Mouse (Mus musculus): ENCODE measurements at regions not wholly inside any gene's neighbourhood (a gene's known extent, or its start where the extent isn't known, plus 50 kb on each side); places are given as distances from the start of the nearest gene placed in this dataset.
A peak's percentile ranks its signal among the peaks of the same experiment; 100 is the strongest.

DNA sequence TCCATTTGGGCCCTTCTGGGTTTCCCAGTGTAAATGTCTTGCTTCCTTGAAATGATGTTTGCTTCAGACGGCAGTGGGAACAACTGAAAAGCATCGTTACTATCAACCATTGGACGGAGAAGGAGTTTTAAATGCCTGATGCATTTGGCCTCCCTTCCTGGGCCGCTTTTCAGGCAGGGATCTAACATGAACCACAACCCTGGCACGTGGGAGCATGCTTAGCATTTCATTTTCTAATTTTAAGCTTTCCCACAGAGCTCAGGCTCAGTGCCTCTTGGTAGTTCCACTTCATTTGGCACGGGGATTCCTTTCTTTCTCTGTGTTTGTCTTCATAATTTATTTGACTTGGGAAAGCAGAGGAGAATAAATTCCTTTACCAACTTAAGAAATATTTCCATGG lies 406.6 kb upstream of the Nbea start:
- H3K9me3 ChIP-seq: no peaks in the 10 kb centered on the region
- H3K36me3 ChIP-seq: no peaks in the 10 kb centered on the region
- H3K4me3 ChIP-seq (replicated peaks): no peak overlapping the region
- H3K4me2 ChIP-seq: no peak overlapping the region
- no peak overlapping the region for H3K9ac ChIP-seq (replicated peaks)
- H3K27me3 ChIP-seq: no peaks in the 10 kb centered on the region
- 83% methylated on average over 6 of the region's 6 CpGs for WGBS
- no peaks in the 10 kb centered on the region for H3K4me1 ChIP-seq (replicated peaks)
- ATAC-seq (ENCODE audit: insufficient number of reproducible peaks, insufficient read depth, low FRiP score, low TSS enrichment, low read depth): no peak
- H3K27ac ChIP-seq: no peak overlapping the region

DNA sequence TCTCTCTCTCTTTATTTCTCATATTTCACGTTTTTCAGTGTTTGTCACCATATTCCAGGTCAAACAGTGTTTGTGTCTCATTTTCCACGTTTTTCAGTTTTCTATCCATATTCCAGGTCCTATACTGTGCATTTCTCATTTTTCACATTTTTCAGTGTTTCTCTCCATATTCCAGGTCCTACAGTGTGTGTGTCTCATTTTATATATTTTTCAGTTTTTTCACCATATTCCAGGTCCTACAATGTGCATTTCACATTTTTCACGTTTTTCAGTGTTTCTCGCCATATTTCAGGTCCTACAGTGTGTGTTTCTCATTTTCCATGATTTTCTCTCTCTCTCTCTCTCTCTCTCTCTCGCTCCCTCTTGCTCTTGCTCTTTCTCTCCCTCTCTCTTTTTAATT lies 391.9 kb upstream of the Nbea start:
- 59% methylated on average over 5 of the region's 5 CpGs for WGBS
- H3K9me3 ChIP-seq: no peaks in the 10 kb centered on the region
- no peak overlapping the region for H3K27ac ChIP-seq
- H3K4me3 ChIP-seq (replicated peaks): no peak overlapping the region
- no peaks in the 10 kb centered on the region for H3K36me3 ChIP-seq
- no peaks in the 10 kb centered on the region for H3K27me3 ChIP-seq
- H3K9ac ChIP-seq (replicated peaks): no peak overlapping the region
- no peak for ATAC-seq (ENCODE audit: insufficient number of reproducible peaks, insufficient read depth, low FRiP score, low TSS enrichment, low read depth)
- no peak overlapping the region for H3K4me2 ChIP-seq
- H3K4me1 ChIP-seq (replicated peaks): no peaks in the 10 kb centered on the region; the same call in 1 of the 2 replicates

DNA sequence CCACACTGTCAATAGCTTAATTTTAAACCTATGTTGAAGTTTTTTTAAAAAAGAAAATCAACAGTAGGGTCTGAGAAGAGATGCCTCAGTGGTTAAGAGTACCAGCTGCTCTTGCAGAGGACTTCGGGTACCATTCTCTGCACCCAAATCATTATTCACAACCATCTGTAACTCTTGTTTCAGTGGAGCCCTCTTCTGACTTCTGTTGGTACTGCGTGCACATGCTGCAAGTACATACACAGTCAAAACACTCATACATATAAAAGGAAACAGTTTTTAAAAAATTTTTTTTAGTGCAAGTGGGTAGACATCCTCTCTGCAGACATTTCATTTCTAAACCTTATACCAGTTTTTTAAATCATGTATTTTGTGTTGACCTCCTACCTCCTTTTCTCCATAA lies 352.7 kb upstream of the Nbea start:
- no peak overlapping the region for H3K9ac ChIP-seq (replicated peaks)
- H3K9me3 ChIP-seq: no peaks in the 10 kb centered on the region
- no peaks in the 10 kb centered on the region for H3K36me3 ChIP-seq
- WGBS: 92% methylated on average over 2 of the region's 2 CpGs
- H3K27ac ChIP-seq: no peak overlapping the region
- no peak overlapping the region for H3K4me3 ChIP-seq (replicated peaks)
- no peak for ATAC-seq (ENCODE audit: insufficient number of reproducible peaks, insufficient read depth, low FRiP score, low TSS enrichment, low read depth)
- no peaks in the 10 kb centered on the region for H3K4me1 ChIP-seq (replicated peaks)
- no peaks in the 10 kb centered on the region for H3K27me3 ChIP-seq
- no peak overlapping the region for H3K4me2 ChIP-seq

DNA sequence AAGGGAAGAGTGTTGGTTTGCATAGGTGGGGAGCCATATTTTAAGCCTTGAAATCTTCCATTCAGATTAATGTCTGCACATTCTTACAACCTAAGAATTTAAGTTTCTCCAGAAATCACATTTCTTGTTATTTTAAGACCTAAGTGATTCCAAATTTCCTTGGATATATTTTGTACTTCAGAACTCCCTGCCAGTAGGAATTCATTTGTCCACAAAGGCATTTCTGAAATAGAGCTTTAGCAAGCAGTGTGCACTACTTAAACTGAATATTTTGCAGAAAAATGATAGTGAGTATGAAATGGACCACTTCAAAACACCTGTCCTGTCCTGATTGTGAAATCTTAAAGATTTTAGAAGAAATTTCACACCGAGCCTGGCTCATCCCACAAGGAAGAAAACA lies 320.9 kb upstream of the Nbea start:
- WGBS: 92% methylated on average over 1 of the region's 1 CpGs
- Histone ChIP-seq H3K9ac (replicated peaks) (no peak overlapping the region), H3K4me2 (no peak overlapping the region), H3K27me3 (no peaks in the 10 kb centered on the region), H3K4me1 (replicated peaks) (no peaks in the 10 kb centered on the region), H3K27ac (no peak overlapping the region), H3K9me3 (0 out of 2 replicates have a peak, but pooled peaks cover 4% of the 10 kb centered on the region), H3K36me3 (no peaks in the 10 kb centered on the region), H3K4me3 (replicated peaks) (no peak overlapping the region)
- ATAC-seq (ENCODE audit: insufficient number of reproducible peaks, insufficient read depth, low FRiP score, low TSS enrichment, low read depth): no peak

DNA sequence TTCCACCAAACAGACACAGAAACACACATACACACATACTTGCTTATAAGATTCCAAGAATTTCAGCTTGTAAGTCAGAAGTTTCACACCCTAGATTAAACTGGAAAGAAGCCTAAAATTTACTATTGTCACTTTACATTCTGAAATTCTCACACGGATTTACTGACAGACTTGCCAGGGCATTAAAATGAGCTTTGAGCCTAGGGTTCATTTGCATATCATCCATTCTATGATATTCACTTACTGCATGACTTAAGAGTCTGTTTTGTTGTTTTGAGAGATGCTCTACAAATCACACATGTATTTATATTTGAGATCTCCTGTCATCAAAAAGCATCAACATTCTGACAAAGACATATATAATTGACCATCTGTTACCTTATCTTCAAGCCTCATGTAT lies 315.8 kb upstream of the Nbea start:
- no peaks in the 10 kb centered on the region for H3K27me3 ChIP-seq
- H3K9me3 ChIP-seq: no peaks in the 10 kb centered on the region
- no peak overlapping the region for H3K9ac ChIP-seq (replicated peaks)
- no peak for ATAC-seq (ENCODE audit: insufficient number of reproducible peaks, insufficient read depth, low FRiP score, low TSS enrichment, low read depth)
- WGBS: 54% methylated on average over 1 of the region's 1 CpGs
- no peak overlapping the region for H3K4me3 ChIP-seq (replicated peaks)
- no peaks in the 10 kb centered on the region for H3K4me1 ChIP-seq (replicated peaks)
- H3K4me2 ChIP-seq: no peak overlapping the region
- no peak overlapping the region for H3K27ac ChIP-seq
- no peaks in the 10 kb centered on the region for H3K36me3 ChIP-seq

DNA sequence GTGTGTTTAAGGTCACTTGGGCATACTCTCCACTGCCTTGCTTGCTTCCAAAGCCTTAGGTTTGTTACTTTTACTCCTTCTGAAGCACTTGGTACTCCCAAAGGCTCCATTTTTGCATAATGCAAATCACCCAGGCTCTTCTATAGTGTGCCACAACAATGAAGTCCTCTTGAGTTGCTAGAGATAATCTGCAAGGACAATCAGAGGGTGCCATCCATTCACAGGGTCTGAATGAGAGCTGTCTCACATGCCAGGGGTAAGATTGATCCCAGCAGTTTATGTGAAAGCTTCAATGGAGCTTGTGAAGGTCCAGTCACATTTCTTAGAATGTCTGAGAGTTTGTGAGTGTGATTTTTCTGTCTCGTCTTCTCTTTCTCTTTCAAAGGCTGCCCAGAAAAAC lies 310.4 kb upstream of the Nbea start:
- H3K9me3 ChIP-seq: no peaks in the 10 kb centered on the region
- no peak overlapping the region for H3K9ac ChIP-seq (replicated peaks)
- no peaks in the 10 kb centered on the region for H3K4me1 ChIP-seq (replicated peaks)
- H3K4me2 ChIP-seq: no peak overlapping the region
- no peak overlapping the region for H3K27ac ChIP-seq
- no peak overlapping the region for H3K4me3 ChIP-seq (replicated peaks)
- no peak for ATAC-seq (ENCODE audit: insufficient number of reproducible peaks, insufficient read depth, low FRiP score, low TSS enrichment, low read depth)
- no peaks in the 10 kb centered on the region for H3K27me3 ChIP-seq
- no peaks in the 10 kb centered on the region for H3K36me3 ChIP-seq
- WGBS: 79% methylated on average over 1 of the region's 1 CpGs

DNA sequence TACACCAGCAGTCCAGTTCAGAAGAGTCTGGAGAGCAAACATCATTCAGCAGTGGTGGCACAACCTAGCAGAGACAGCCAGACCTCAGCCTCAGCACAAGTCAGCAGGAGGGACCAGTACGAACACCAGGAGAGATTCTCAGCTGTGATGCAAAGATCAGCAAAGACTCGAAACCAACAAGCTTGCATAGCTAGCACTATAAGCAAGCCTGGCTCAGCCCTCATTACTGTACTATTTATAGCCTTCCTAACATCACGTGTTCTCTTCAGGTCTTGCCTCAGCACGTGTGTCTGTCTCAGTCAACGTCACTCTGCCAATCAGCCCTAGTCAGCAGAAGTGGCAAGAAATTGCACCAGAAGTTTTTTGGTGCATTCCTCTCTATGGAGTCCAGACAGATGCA lies 305.7 kb upstream of the Nbea start:
- H3K9ac ChIP-seq (replicated peaks): no peak overlapping the region
- WGBS: 65% methylated on average over 5 of the region's 5 CpGs
- no peaks in the 10 kb centered on the region for H3K4me1 ChIP-seq (replicated peaks)
- no peaks in the 10 kb centered on the region for H3K36me3 ChIP-seq
- no peak overlapping the region for H3K4me2 ChIP-seq
- no peaks in the 10 kb centered on the region for H3K9me3 ChIP-seq
- ATAC-seq (ENCODE audit: insufficient number of reproducible peaks, insufficient read depth, low FRiP score, low TSS enrichment, low read depth): no peak
- no peaks in the 10 kb centered on the region for H3K27me3 ChIP-seq
- H3K27ac ChIP-seq: no peak overlapping the region
- H3K4me3 ChIP-seq (replicated peaks): no peak overlapping the region

DNA sequence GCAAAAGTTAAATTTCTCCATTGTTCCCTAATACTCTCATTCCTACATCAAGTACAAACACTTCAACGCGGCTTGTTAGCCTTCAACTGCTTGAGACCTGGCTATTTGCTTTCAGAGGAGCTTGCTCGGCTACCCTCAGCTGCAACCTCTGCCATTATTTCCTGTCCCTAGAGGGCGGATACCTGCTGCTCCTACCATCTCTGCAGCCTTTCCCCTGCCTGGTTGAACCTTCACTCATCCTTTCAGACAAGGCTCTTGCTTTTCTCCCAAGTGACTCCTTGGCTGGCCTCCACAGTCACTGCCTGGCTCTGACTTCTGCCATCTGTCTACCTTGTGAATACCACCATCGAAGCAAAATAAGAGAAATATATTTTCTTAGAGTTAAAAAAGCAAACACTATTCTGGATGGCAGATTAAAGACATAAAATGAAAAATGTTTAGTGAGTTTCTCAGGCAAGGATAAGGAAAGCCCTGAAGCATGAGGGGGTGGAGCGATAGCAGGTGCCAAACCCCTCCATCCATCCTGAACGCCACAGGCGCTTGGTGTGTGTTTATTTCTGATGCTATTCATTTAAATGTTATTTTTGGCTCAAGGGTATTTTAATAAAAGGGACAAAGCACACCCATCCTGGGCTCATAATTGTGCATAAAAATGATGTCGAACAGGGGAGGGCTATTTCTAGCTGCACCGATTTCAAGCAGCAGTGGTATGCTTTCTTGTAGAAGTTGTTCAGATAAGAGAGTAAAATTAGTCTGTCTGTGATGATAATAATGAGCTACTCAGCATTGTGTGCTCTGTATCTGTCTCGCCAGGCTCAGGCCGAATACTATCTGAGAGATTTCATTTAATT lies 302.3 kb upstream of the Nbea start:
- no peaks in the 10 kb centered on the region for H3K27me3 ChIP-seq
- no peaks in the 10 kb centered on the region for H3K9me3 ChIP-seq
- ATAC-seq (ENCODE audit: insufficient number of reproducible peaks, insufficient read depth, low FRiP score, low TSS enrichment, low read depth): no peak
- H3K4me1 ChIP-seq (replicated peaks): no peaks in the 10 kb centered on the region
- H3K36me3 ChIP-seq: no peaks in the 10 kb centered on the region
- H3K4me2 ChIP-seq: no peak overlapping the region
- 81% methylated on average over 12 of the region's 12 CpGs for WGBS
- no peak overlapping the region for H3K27ac ChIP-seq
- no peak overlapping the region for H3K9ac ChIP-seq (replicated peaks)
- H3K4me3 ChIP-seq (replicated peaks): no peak overlapping the region

DNA sequence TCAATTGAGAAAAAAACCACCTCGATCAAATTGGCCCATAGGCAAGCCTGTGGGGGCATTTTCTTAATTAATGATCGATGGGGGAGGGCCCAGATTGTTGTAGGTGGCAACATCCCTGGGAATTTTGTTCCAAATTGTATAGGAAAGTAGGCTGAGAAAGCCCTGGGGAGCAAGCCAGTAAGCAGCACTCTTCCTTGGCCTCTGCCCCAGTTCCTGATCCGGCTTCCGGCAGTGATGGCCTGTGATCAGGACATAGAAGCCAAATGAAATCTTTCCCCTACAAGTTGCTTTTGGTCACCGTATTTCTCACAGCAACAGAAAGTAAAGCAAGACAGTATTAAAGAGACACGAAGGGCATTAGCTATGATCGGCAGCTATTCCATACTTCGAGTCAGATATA lies 300.6 kb upstream of the Nbea start:
- Histone ChIP-seq H3K4me2 (no peak overlapping the region), H3K9me3 (no peaks in the 10 kb centered on the region), H3K27me3 (no peaks in the 10 kb centered on the region), H3K4me3 (replicated peaks) (no peak overlapping the region), H3K9ac (replicated peaks) (no peak overlapping the region), H3K27ac (no peak overlapping the region), H3K4me1 (replicated peaks) (no peaks in the 10 kb centered on the region), H3K36me3 (no peaks in the 10 kb centered on the region)
- whole genome bisulfite sequencing: 91% methylated on average over 8 of the region's 8 CpGs
- ATAC-seq (ENCODE audit: insufficient number of reproducible peaks, insufficient read depth, low FRiP score, low TSS enrichment, low read depth): no peak

DNA sequence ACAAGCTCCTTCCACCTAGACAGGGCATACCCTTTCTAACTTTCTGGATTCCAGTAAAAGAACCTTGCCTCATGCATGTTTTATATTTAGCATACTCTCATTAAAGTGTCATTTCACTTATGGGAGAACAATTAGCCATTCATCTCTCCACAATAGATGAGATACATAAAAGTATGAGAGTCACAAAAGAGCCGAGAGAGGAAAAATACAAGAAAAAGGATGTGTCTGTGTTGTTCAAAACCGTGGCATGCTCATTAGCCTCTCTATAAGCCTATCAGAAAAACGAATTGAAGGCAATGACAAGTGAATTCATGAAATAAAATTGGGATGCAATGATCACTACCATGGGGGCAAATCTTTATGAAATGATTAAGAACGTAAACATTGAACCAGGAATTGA lies 299.9 kb upstream of the Nbea start:
- Histone ChIP-seq H3K9me3 (no peaks in the 10 kb centered on the region), H3K27me3 (no peaks in the 10 kb centered on the region), H3K4me2 (no peak overlapping the region), H3K4me1 (replicated peaks) (no peaks in the 10 kb centered on the region), H3K4me3 (replicated peaks) (no peak overlapping the region), H3K9ac (replicated peaks) (no peak overlapping the region), H3K27ac (no peak overlapping the region), H3K36me3 (no peaks in the 10 kb centered on the region)
- 82% methylated on average over 4 of the region's 4 CpGs for WGBS
- ATAC-seq (ENCODE audit: insufficient number of reproducible peaks, insufficient read depth, low FRiP score, low TSS enrichment, low read depth): no peak

DNA sequence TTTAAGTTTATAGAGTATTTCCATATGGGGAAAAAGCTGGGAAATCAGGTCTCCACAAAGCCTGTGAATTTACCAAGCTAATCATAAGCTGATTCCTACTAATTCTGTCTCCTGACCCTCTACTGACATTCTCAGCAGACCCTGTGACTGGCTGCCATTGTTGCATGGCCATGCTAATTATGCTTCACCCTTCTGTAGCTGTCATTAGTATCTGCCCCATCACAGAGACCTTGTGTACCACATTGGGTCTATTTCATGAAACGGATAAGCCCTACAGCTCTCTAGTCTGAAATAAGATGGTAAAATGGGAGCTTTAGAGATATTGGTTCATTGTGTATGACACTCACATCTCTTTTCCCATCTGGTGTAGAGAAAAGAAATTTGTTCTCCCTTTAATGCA lies 296.0 kb upstream of the Nbea start:
- Histone ChIP-seq H3K9ac (replicated peaks) (no peak overlapping the region), H3K36me3 (no peaks in the 10 kb centered on the region), H3K4me1 (replicated peaks) (0 out of 2 replicates have a peak, but pooled peaks cover 3% of the 10 kb centered on the region), H3K4me2 (no peak overlapping the region), H3K27ac (peak overlapping the region; percentile 8; the same call in 1 of the 2 replicates), H3K27me3 (no peaks in the 10 kb centered on the region), H3K9me3 (no peaks in the 10 kb centered on the region), H3K4me3 (replicated peaks) (no peak overlapping the region)
- no peak for ATAC-seq (ENCODE audit: insufficient number of reproducible peaks, insufficient read depth, low FRiP score, low TSS enrichment, low read depth)
- WGBS: 74% methylated on average over 1 of the region's 1 CpGs

DNA sequence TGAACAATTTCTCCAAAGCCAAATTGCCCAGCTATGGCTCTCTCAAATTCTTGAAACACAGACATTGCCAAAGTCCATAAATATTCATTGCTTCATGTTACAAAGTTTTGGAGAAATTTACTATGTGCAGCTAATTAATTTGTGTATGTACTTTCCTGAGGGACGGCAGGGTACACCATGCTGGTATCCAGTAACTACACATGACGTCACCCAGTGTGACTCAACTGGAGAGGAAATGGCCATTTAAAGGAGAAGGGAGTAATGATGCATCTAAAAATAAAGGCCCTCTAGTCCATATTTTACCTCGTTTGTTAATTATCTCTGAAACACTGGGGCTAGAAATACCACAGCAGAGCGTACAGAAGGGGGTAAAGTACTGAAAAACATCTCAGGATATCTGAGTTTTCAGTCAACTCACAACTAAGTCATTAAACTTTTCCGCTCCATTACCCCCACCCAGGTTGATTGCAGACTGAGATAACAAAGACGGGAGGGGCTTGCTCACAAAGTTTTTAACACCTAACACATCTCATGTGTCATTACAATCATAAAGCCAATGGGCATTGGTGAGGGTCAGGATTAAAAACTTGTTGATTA lies 295.1 kb upstream of the Nbea start:
- no peaks in the 10 kb centered on the region for H3K27me3 ChIP-seq
- H3K4me2 ChIP-seq: no peak overlapping the region
- H3K4me1 ChIP-seq (replicated peaks): 0 out of 2 replicates have a peak, but pooled peaks cover 3% of the 10 kb centered on the region
- no peak overlapping the region for H3K27ac ChIP-seq
- no peak for ATAC-seq (ENCODE audit: insufficient number of reproducible peaks, insufficient read depth, low FRiP score, low TSS enrichment, low read depth)
- H3K9me3 ChIP-seq: no peaks in the 10 kb centered on the region
- WGBS: 61% methylated on average over 6 of the region's 6 CpGs
- no peak overlapping the region for H3K4me3 ChIP-seq (replicated peaks)
- no peak overlapping the region for H3K9ac ChIP-seq (replicated peaks)
- no peaks in the 10 kb centered on the region for H3K36me3 ChIP-seq

Measured in limb, embryonic 12.5 days (tissue).